In genomic region chr5:104458832-104459705, GRCm38 (mm10) we compare ENCODE assay signal across 8 mouse cellular contexts. TPM values are rescaled to one million over a fixed set of nuclear protein-coding genes. Genes with fewer than 3 reads are reported as not detected.
DNase-seq lines count a peak whose midpoint lies in the region; ATAC-seq and TF ChIP-seq lines count a peak whose summit lies in the region.

Gene Pkd2 (plus strand): TSS chr5:104459450.

- peak; percentile 85 for DNase-seq in brain, adult 2 months (ENCODE audit: low read depth, low spot score)
- peak; percentile 80 for DNase-seq in forebrain, embryonic 10.5 days (ENCODE audit: extremely low spot score, low spot score)
- peak; percentile 90 for DNase-seq in kidney, postnatal 0 days (ENCODE audit: low spot score)
- DNase-seq in liver, embryonic 13.5 days, result peak; percentile 11
- peak; percentile 86 for DNase-seq in neural tube, embryonic 10.5 days (ENCODE audit: extremely low spot score, low spot score)
- peak; percentile 59 for DNase-seq in urinary bladder, adult 2 months (ENCODE audit: low spot score)

- ATAC-seq in heart, embryonic 13.5 days (ENCODE audit: extremely low read depth, insufficient number of reproducible peaks, low FRiP score, low TSS enrichment), result peak; percentile 64; the same call in 1 of the 2 replicates
- ATAC-seq in kidney, postnatal 0 days (replicated peaks; ENCODE audit: low FRiP score, low read depth), result peak; percentile 90
- ATAC-seq in liver, embryonic 13.5 days (ENCODE audit: low read depth), result peak; percentile 77

- peaks cover 42% of the 10 kb centered on the region for H3K36me3 ChIP-seq in E14TG2a.4 (ENCODE audit: insufficient read depth, low read length)
- peaks cover 26% of the 10 kb centered on the region for H3K36me3 ChIP-seq in forebrain, embryonic 10.5 days (replicated peaks)
- H3K36me3 ChIP-seq in heart, embryonic 13.5 days, result peaks cover 8% of the 10 kb centered on the region
- H3K36me3 ChIP-seq in kidney, postnatal 0 days (ENCODE audit: insufficient read depth, low read length), result peaks cover 2% of the 10 kb centered on the region; the same call in 1 of the 2 replicates
- no peaks in the 10 kb centered on the region for H3K36me3 ChIP-seq in liver, embryonic 13.5 days

- H3K27me3 ChIP-seq in E14TG2a.4 (ENCODE audit: insufficient read depth, low read length), result no peaks in the 10 kb centered on the region
- H3K27me3 ChIP-seq in forebrain, embryonic 10.5 days (ENCODE audit: poor library complexity, severe bottlenecking), result no peaks in the 10 kb centered on the region
- H3K27me3 ChIP-seq in heart, embryonic 13.5 days (replicated peaks), result no peaks in the 10 kb centered on the region
- H3K27me3 ChIP-seq in kidney, postnatal 0 days (ENCODE audit: insufficient read depth, low read length), result no peaks in the 10 kb centered on the region
- peaks cover 19% of the 10 kb centered on the region for H3K27me3 ChIP-seq in liver, embryonic 13.5 days

- peak within 1 kb of the TSS; percentile 97 for H3K9ac ChIP-seq in heart, embryonic 13.5 days
- H3K9ac ChIP-seq in kidney, postnatal 0 days (ENCODE audit: low read depth, low read length), result peak within 1 kb of the TSS; percentile 98
- H3K9ac ChIP-seq in liver, embryonic 13.5 days, result peak within 1 kb of the TSS; percentile 63

- H3K9me3 ChIP-seq in E14TG2a.4 (ENCODE audit: low read length), result peaks cover 34% of the 10 kb centered on the region
- H3K9me3 ChIP-seq in forebrain, embryonic 10.5 days, result peaks cover 11% of the 10 kb centered on the region
- H3K9me3 ChIP-seq in heart, embryonic 13.5 days, result no peaks in the 10 kb centered on the region
- no peaks in the 10 kb centered on the region for H3K9me3 ChIP-seq in kidney, postnatal 0 days (replicated peaks; ENCODE audit: low read length)
- no peaks in the 10 kb centered on the region for H3K9me3 ChIP-seq in liver, embryonic 13.5 days (replicated peaks)

- no peak for TF ChIP-seq CTCF in E14TG2a.4 (conservative IDR thresholded peaks at IDR 0.05; ENCODE audit: low read length)
- no peak for TF ChIP-seq CTCF in kidney, postnatal 0 days (IDR thresholded peaks at IDR 0.05; ENCODE audit: low read depth)

- H3K4me2 ChIP-seq in heart, embryonic 13.5 days, result peak within 1 kb of the TSS; percentile 83
- peak within 1 kb of the TSS; percentile 78 for H3K4me2 ChIP-seq in kidney, postnatal 0 days (ENCODE audit: low read length)
- H3K4me2 ChIP-seq in liver, embryonic 13.5 days, result peak within 1 kb of the TSS; percentile 70

- peak within 1 kb of the TSS; percentile 87 for H3K4me3 ChIP-seq in E14TG2a.4 (replicated peaks; ENCODE audit: low read length)
- peak within 1 kb of the TSS; percentile 73 for H3K4me3 ChIP-seq in forebrain, embryonic 10.5 days
- peak within 1 kb of the TSS; percentile 91 for H3K4me3 ChIP-seq in heart, embryonic 13.5 days
- H3K4me3 ChIP-seq in kidney, postnatal 0 days (replicated peaks; ENCODE audit: low read depth, low read length), result peak within 1 kb of the TSS; percentile 95
- H3K4me3 ChIP-seq in liver, embryonic 13.5 days (replicated peaks), result peak within 1 kb of the TSS; percentile 62

- H3K27ac ChIP-seq in forebrain, embryonic 10.5 days, result peak within 1 kb of the TSS; percentile 97
- peak within 1 kb of the TSS; percentile 94 for H3K27ac ChIP-seq in heart, embryonic 13.5 days (replicated peaks)
- H3K27ac ChIP-seq in kidney, postnatal 0 days, result peak within 1 kb of the TSS; percentile 98
- peak within 1 kb of the TSS; percentile 53; the same call in 1 of the 2 replicates for H3K27ac ChIP-seq in liver, embryonic 13.5 days

- 12% methylated on average over 46 of the region's 46 CpGs for WGBS in forebrain, embryonic 10.5 days
- WGBS in heart, embryonic 13.5 days, result 11% methylated on average over 42 of the region's 46 CpGs
- 9% methylated on average over 42 of the region's 46 CpGs for WGBS in kidney, postnatal 0 days
- 9% methylated on average over 46 of the region's 46 CpGs for WGBS in liver, embryonic 13.5 days (ENCODE audit: insufficient replicate concordance)

- peaks cover 40% of the 10 kb centered on the region for H3K4me1 ChIP-seq in E14TG2a.4 (replicated peaks; ENCODE audit: low read depth, low read length)
- peaks cover 29% of the 10 kb centered on the region for H3K4me1 ChIP-seq in forebrain, embryonic 10.5 days
- peaks cover 31% of the 10 kb centered on the region for H3K4me1 ChIP-seq in heart, embryonic 13.5 days
- H3K4me1 ChIP-seq in kidney, postnatal 0 days (replicated peaks; ENCODE audit: insufficient read depth, low read length), result peaks cover 7% of the 10 kb centered on the region; the same call in 1 of the 2 replicates
- no peaks in the 10 kb centered on the region for H3K4me1 ChIP-seq in liver, embryonic 13.5 days (replicated peaks)

RNA-seq across cellular contexts. Expression of gene Pkd2, which starts in this region (rescaled TPM):
- polyA plus RNA-seq in forebrain, embryonic 10.5 days (2016; fragmentation: Nextera tagmentation; extraction: Ambion mirVana), result 7.4 and 7.7 TPM in 2 replicates
- 7.2 and 7.9 TPM in 2 replicates for polyA plus RNA-seq in heart, embryonic 13.5 days (2015; fragmentation: Nextera tagmentation; extraction: Ambion mirVana)
- 16.9 and 17.4 TPM in 2 replicates for polyA plus RNA-seq in kidney, postnatal 0 days (2015; fragmentation: Nextera tagmentation; extraction: Ambion mirVana)
- 0.96 and 1.3 TPM in 2 replicates for polyA plus RNA-seq in liver, embryonic 13.5 days (2015; fragmentation: Nextera tagmentation; extraction: Ambion mirVana)
- polyA plus RNA-seq in urinary bladder, adult 2 months (2012; rRNA removed), result 62.5 and 67.7 TPM in 2 replicates

Comparison
In these comparisons a context has a peak if more than half of its experiments do, and no peak if none do; other contexts are left out.
1. Peak in every context shown above with its lines: DNase-seq, ATAC-seq, H3K4me3 ChIP-seq and H3K27ac ChIP-seq.
2. DNase-seq: peak in every context shown above with its lines; median percentile 90 in kidney, postnatal 0 days; 86 in neural tube, embryonic 10.5 days; 85 in brain, adult 2 months; 80 in forebrain, embryonic 10.5 days; 59 in urinary bladder, adult 2 months; 11 in liver, embryonic 13.5 days.